Comparison of ENCODE assay signal across 12 mouse cellular contexts in genomic region chr17:62545330-62545729, GRCm38 (mm10).
DNase-seq lines count a peak whose midpoint lies in the region; ATAC-seq and TF ChIP-seq lines count a peak whose summit lies in the region.
"Had no signal": no experiment of that assay in that cellular context is flagged by ENCODE, and none has a peak within 500 bp of the region (broad histone marks: within the 10 kb centered on the region; RNA-seq: fewer than 3 reads in every experiment).

No protein-coding gene starts in this region.

- no peak overlapping the region for H3K27ac ChIP-seq in kidney, adult 2 months (ENCODE audit: insufficient read depth, low read depth, low read length)
- H3K27ac ChIP-seq in heart, embryonic 13.5 days (replicated peaks) = no peak overlapping the region
- H3K27ac ChIP-seq in limb, embryonic 10.5 days = no peak overlapping the region
- no peak overlapping the region for H3K27ac ChIP-seq in liver, embryonic 11.5 days (ENCODE audit: low read depth, low read length)
- H3K27ac ChIP-seq: forebrain, embryonic 13.5 days had no signal

- 0 out of 2 replicates have a peak overlapping the region, but pooled peaks have one; percentile 3 for H3K9ac ChIP-seq in heart, embryonic 13.5 days
- no peak overlapping the region for H3K9ac ChIP-seq in liver, embryonic 11.5 days (ENCODE audit: low read depth, low read length)
- H3K9ac ChIP-seq: forebrain, embryonic 13.5 days; liver, postnatal 0 days had no signal

- H3K4me3 ChIP-seq in kidney, adult 2 months (ENCODE audit: insufficient read depth, low read depth, low read length) = no peak overlapping the region
- H3K4me3 ChIP-seq in heart, embryonic 13.5 days = no peak overlapping the region
- no peak overlapping the region for H3K4me3 ChIP-seq in limb, embryonic 10.5 days
- H3K4me3 ChIP-seq in liver, embryonic 11.5 days (ENCODE audit: low read depth, low read length) = no peak overlapping the region
- H3K4me3 ChIP-seq: forebrain, embryonic 13.5 days had no signal

- intact Hi-C loops in left cerebral cortex, postnatal 25 days (cut with DNase I) = no loop called here

- H3K27me3 ChIP-seq in kidney, adult 2 months (replicated peaks; ENCODE audit: control insufficient read depth, insufficient read depth, low read length) = no peaks in the 10 kb centered on the region
- no peaks in the 10 kb centered on the region for H3K27me3 ChIP-seq in heart, embryonic 13.5 days (replicated peaks)
- H3K27me3 ChIP-seq in limb, embryonic 10.5 days (ENCODE audit: low read depth, poor library complexity, severe bottlenecking) = peaks cover 23% of the 10 kb centered on the region
- H3K27me3 ChIP-seq in liver, embryonic 11.5 days (replicated peaks; ENCODE audit: control insufficient read depth, insufficient read depth, low read length) = no peaks in the 10 kb centered on the region
- H3K27me3 ChIP-seq: CH12.LX; forebrain, embryonic 13.5 days had no signal

- TF ChIP-seq POLR2A in kidney, adult 2 months (IDR thresholded peaks at IDR 0.05; ENCODE audit: low read depth, low read length) = no peak

- no peak for TF ChIP-seq CTCF in kidney, adult 2 months (conservative IDR thresholded peaks at IDR 0.05; ENCODE audit: insufficient read depth, insufficient read length, low read depth, low read length)

- no peaks in the 10 kb centered on the region for H3K9me3 ChIP-seq in heart, embryonic 13.5 days
- H3K9me3 ChIP-seq in limb, embryonic 10.5 days (replicated peaks) = no peaks in the 10 kb centered on the region
- H3K9me3 ChIP-seq in liver, embryonic 11.5 days (ENCODE audit: control insufficient read depth, low read length) = no peaks in the 10 kb centered on the region
- H3K9me3 ChIP-seq: forebrain, embryonic 13.5 days had no signal

- peak overlapping the region; percentile 46 for H3K4me2 ChIP-seq in heart, embryonic 13.5 days
- no peak overlapping the region for H3K4me2 ChIP-seq in liver, embryonic 11.5 days
- H3K4me2 ChIP-seq: forebrain, embryonic 13.5 days had no signal

- WGBS in kidney, adult 2 months = 62% methylated on average over 9 of the region's 9 CpGs
- 23% methylated on average over 9 of the region's 9 CpGs for WGBS in heart, embryonic 13.5 days
- 73% methylated on average over 9 of the region's 9 CpGs for WGBS in limb, embryonic 10.5 days
- 62% methylated on average over 9 of the region's 9 CpGs for WGBS in liver, embryonic 11.5 days

- peak; percentile 9 for DNase-seq in kidney, adult 2 months
- no peak for DNase-seq in kidney, adult 18-20 months
- DNase-seq in brain, adult 2 months (ENCODE audit: low read depth, low spot score) = peak; percentile 80
- DNase-seq in left cerebral cortex, postnatal 25 days (ENCODE audit: low spot score in 2 of 2) = peak; percentile 32 to 88
- no peak for DNase-seq in thymus, postnatal 0 days (ENCODE audit: low spot score)
- no peak for DNase-seq in limb, embryonic 10.5 days (ENCODE audit: low spot score)
- no peak for DNase-seq in liver, embryonic 11.5 days (ENCODE audit: low spot score)
- DNase-seq: cerebellum, postnatal 14 days; liver, postnatal 0 days had no signal

- H3K36me3 ChIP-seq in kidney, adult 2 months (ENCODE audit: control insufficient read depth, insufficient read depth, low read length) = no peaks in the 10 kb centered on the region
- no peaks in the 10 kb centered on the region for H3K36me3 ChIP-seq in heart, embryonic 13.5 days
- H3K36me3 ChIP-seq in limb, embryonic 10.5 days = no peaks in the 10 kb centered on the region
- H3K36me3 ChIP-seq in liver, embryonic 11.5 days (ENCODE audit: control insufficient read depth, insufficient read depth, low read length) = no peaks in the 10 kb centered on the region

- ATAC-seq in heart, embryonic 13.5 days (ENCODE audit: extremely low read depth, insufficient number of reproducible peaks, low FRiP score, low TSS enrichment) = no peak
- ATAC-seq in liver, embryonic 11.5 days (replicated peaks; ENCODE audit: low FRiP score) = no peak
- ATAC-seq: forebrain, embryonic 13.5 days; liver, postnatal 0 days had no signal

- no peaks in the 10 kb centered on the region for H3K4me1 ChIP-seq in kidney, adult 2 months (ENCODE audit: control insufficient read depth, insufficient read depth, low read length)
- peaks cover 7% of the 10 kb centered on the region for H3K4me1 ChIP-seq in heart, embryonic 13.5 days
- H3K4me1 ChIP-seq in limb, embryonic 10.5 days = peaks cover 6% of the 10 kb centered on the region; the same call in 1 of the 2 replicates
- no peaks in the 10 kb centered on the region for H3K4me1 ChIP-seq in liver, embryonic 11.5 days (replicated peaks; ENCODE audit: control insufficient read depth, insufficient read depth, low read length)
- H3K4me1 ChIP-seq: forebrain, embryonic 13.5 days had no signal

Comparison
In these comparisons a context has a peak if more than half of its experiments do, and no peak if none do; other contexts are left out.
1. DNase-seq: peak in kidney, adult 2 months (single experiment), brain, adult 2 months (single experiment) and left cerebral cortex, postnatal 25 days (2 of 2); none in kidney, adult 18-20 months (single experiment), thymus, postnatal 0 days (single experiment), limb, embryonic 10.5 days (single experiment) and liver, embryonic 11.5 days (single experiment).